Mouse (Mus musculus): ENCODE measurements around the gene Ppp1r11. TPM values are rescaled to one million over a fixed set of nuclear protein-coding genes. Genes with fewer than 3 reads are reported as not detected.
A peak's percentile ranks its signal among the peaks of the same experiment; 100 is the strongest.

The Ppp1r11 gene
- polyA plus RNA-seq, 1 experiment from 2014 or later: 108 TPM

DNA sequence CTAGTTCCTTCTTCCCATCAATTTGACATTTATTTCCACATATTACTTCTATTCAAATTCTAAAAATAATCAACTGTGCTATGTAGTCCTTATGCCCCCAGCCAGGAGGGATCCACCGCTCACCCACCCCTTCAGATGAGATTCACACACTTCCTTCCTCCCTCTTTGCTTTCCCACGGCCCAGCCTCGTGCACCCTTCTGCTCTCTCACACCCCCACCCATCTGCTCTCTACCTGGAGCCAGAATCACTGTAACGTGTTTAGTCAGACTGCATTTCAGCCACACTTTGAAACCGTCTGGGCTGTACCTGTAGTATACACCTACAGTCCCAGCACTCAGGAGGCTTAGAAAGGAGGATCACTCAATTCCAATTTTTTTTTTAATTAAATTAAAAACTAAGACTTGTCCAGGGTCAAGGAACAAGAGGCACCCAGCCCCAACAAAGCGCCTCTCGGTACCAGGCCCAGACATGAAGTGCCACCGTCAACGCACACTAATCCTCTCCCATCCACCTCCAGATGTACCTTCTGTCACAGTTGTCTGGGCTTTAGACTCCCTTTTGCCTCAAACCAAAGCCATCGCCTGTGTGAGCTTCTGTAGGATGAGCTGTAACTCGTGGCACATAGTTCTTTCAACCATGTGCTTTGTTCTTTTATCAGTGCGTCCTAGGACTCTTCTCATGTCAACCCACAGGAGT lies 22.2 kb downstream of the Ppp1r11 start:
- ATAC-seq: no peak
- H3K27me3 ChIP-seq (replicated peaks; ENCODE audit: insufficient read depth, low read length): no peaks in the 10 kb centered on the region
- WGBS: 64% methylated on average over 12 of the region's 12 CpGs
- TF ChIP-seq EP300 (IDR thresholded peaks at IDR 0.05): no peak
- TF ChIP-seq CTCF (IDR thresholded peaks at IDR 0.05): no peak
- H3K9ac ChIP-seq (replicated peaks; ENCODE audit: low read depth): no peak overlapping the region
- H3K9me3 ChIP-seq (ENCODE audit: low read length): no peaks in the 10 kb centered on the region
- H3K27ac ChIP-seq (ENCODE audit: low read length): no peak overlapping the region
- H3K36me3 ChIP-seq (ENCODE audit: insufficient read depth, low read length): no peaks in the 10 kb centered on the region
- no peak overlapping the region for H3K4me2 ChIP-seq (replicated peaks; ENCODE audit: low read depth, low read length)
- no peak for DNase-seq (ENCODE audit: low spot score)
- H3K4me1 ChIP-seq (ENCODE audit: insufficient read depth, low read depth, low read length): peaks cover 7% of the 10 kb centered on the region; the same call in 1 of the 2 replicates
- no peak overlapping the region for H3K4me3 ChIP-seq (ENCODE audit: low read depth, low read length)

DNA sequence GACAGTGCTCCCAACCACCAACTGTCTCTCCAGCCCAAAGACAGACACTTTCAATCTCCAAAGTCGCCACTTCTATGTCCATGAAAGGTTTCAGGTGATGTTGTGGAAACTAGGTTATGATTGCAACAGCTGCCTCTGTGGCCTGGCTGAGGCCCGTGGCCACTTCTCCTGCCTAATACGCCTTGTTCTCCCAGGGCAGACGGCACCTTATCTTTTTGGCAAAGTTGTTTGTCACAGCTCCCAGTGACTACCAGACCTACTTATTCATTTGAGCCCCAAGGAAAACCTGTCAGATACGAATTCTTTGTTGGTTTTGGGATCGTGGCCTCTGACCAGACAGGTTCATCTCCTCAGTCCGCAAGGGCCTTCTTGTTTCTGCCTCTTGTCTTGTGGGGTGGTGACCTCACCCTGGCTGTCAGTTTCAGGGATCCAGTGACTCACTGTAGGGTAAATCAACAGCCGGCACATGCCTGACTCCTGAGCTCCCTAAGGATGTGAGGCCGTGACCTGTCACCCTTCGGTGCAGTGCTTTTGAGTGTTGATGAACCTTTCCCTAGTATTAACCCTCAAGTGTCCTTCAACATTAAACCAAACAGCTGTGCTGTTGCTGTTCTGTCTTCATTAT lies 23.9 kb downstream of the Ppp1r11 start:
- no peak overlapping the region for H3K4me3 ChIP-seq (ENCODE audit: low read depth, low read length)
- ATAC-seq (no peak), DNase-seq (ENCODE audit: low spot score) (no peak)
- peaks cover 7% of the 10 kb centered on the region; the same call in 1 of the 2 replicates for H3K4me1 ChIP-seq (ENCODE audit: insufficient read depth, low read depth, low read length)
- H3K36me3 ChIP-seq (ENCODE audit: insufficient read depth, low read length): no peaks in the 10 kb centered on the region
- H3K27ac ChIP-seq (ENCODE audit: low read length): no peak overlapping the region
- TF ChIP-seq EP300 (IDR thresholded peaks at IDR 0.05) (no peak), CTCF (IDR thresholded peaks at IDR 0.05) (no peak)
- H3K27me3 ChIP-seq (replicated peaks; ENCODE audit: insufficient read depth, low read length): no peaks in the 10 kb centered on the region
- no peak overlapping the region for H3K9ac ChIP-seq (replicated peaks; ENCODE audit: low read depth)
- H3K9me3 ChIP-seq (ENCODE audit: low read length): no peaks in the 10 kb centered on the region
- 27% methylated on average over 10 of the region's 10 CpGs for WGBS
- no peak overlapping the region for H3K4me2 ChIP-seq (replicated peaks; ENCODE audit: low read depth, low read length)

DNA sequence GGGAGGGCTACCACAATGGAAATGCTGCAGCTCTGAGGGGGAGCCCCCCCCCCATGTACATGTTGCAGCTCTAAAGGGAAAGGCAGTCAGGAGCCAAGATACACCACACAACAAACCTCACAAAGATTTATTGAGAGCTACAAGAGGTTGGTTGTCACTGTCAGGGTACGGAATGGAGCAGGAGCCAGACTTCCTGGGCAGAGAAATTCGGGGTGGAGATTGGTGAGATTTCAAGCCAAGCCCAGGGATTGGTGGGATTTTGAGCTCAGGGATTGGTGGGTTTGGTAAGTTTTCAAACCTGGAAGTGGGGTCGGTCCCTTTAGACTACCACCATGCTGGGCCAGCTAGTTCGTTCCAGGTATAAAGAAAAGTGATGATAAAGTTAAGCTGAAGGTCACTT lies 28.1 kb downstream of the Ppp1r11 start:
- no peak overlapping the region for H3K9ac ChIP-seq (replicated peaks; ENCODE audit: low read depth)
- H3K9me3 ChIP-seq (ENCODE audit: low read length): no peaks in the 10 kb centered on the region
- no peak for TF ChIP-seq CTCF (IDR thresholded peaks at IDR 0.05)
- TF ChIP-seq EP300 (IDR thresholded peaks at IDR 0.05): no peak
- H3K4me2 ChIP-seq (replicated peaks; ENCODE audit: low read depth, low read length): no peak overlapping the region
- no peak overlapping the region for H3K27ac ChIP-seq (ENCODE audit: low read length)
- 53% methylated on average over 4 of the region's 4 CpGs for WGBS
- DNase-seq (ENCODE audit: low spot score): no peak
- H3K36me3 ChIP-seq (ENCODE audit: insufficient read depth, low read length): no peaks in the 10 kb centered on the region
- H3K27me3 ChIP-seq (replicated peaks; ENCODE audit: insufficient read depth, low read length): no peaks in the 10 kb centered on the region
- no peaks in the 10 kb centered on the region for H3K4me1 ChIP-seq (ENCODE audit: insufficient read depth, low read depth, low read length)
- ATAC-seq: no peak
- H3K4me3 ChIP-seq (ENCODE audit: low read depth, low read length): no peak overlapping the region

DNA sequence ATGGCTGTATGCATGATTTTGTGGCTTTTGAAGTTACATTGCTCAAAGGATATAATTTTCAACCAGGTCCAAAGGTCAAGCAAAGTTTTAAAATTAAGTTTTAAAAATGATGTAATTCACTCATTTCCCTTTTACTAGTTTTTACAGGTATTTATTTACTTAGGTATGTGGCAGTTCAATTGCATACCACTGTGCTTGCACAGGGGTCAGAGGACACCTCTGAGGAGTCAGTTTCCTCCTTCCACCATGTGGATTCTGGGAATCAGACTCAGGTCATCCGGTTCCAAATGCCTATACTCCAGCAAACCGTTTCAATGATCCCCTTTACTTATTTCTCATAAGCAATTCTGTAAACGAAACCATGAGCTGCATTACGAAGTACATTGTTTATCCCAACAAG lies 28.8 kb downstream of the Ppp1r11 start:
- Histone ChIP-seq H3K4me3 (ENCODE audit: low read depth, low read length) (no peak overlapping the region), H3K36me3 (ENCODE audit: insufficient read depth, low read length) (no peaks in the 10 kb centered on the region), H3K4me2 (replicated peaks; ENCODE audit: low read depth, low read length) (no peak overlapping the region), H3K27me3 (replicated peaks; ENCODE audit: insufficient read depth, low read length) (no peaks in the 10 kb centered on the region), H3K27ac (ENCODE audit: low read length) (no peak overlapping the region), H3K4me1 (ENCODE audit: insufficient read depth, low read depth, low read length) (no peaks in the 10 kb centered on the region), H3K9ac (replicated peaks; ENCODE audit: low read depth) (no peak overlapping the region), H3K9me3 (ENCODE audit: low read length) (no peaks in the 10 kb centered on the region)
- 70% methylated on average over 4 of the region's 4 CpGs for WGBS
- TF ChIP-seq EP300 (IDR thresholded peaks at IDR 0.05) (no peak), CTCF (IDR thresholded peaks at IDR 0.05) (no peak)
- ATAC-seq (no peak), DNase-seq (ENCODE audit: low spot score) (no peak)

DNA sequence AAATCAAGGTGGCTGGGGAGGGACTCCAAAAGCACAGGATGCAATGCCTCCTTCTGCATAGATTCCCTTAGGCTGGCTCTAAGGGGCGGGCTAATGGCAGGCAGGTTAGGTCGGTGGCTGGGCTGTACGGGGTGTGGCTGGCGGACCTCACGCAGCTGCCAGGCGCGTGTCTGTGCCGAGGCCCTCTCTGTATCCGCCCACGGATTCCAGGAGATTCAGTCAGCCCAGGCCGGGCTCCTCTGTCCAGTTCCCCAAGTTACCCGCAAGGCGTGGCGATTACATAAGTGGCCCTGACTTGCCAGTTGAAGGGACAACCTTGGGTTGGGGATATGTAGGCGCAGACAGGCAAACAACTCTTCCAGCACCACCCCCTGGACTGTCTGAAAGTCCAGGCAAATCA lies 31.3 kb downstream of the Ppp1r11 start:
- TF ChIP-seq EP300 (IDR thresholded peaks at IDR 0.05): no peak
- TF ChIP-seq CTCF (IDR thresholded peaks at IDR 0.05): no peak
- H3K4me2 ChIP-seq (replicated peaks; ENCODE audit: low read depth, low read length): no peak overlapping the region
- no peak overlapping the region for H3K27ac ChIP-seq (ENCODE audit: low read length)
- no peaks in the 10 kb centered on the region for H3K9me3 ChIP-seq (ENCODE audit: low read length)
- peak; percentile 86 for ATAC-seq
- WGBS: 37% methylated on average over 15 of the region's 15 CpGs
- H3K4me3 ChIP-seq (ENCODE audit: low read depth, low read length): no peak overlapping the region
- no peak overlapping the region for H3K9ac ChIP-seq (replicated peaks; ENCODE audit: low read depth)
- H3K36me3 ChIP-seq (ENCODE audit: insufficient read depth, low read length): no peaks in the 10 kb centered on the region
- H3K4me1 ChIP-seq (ENCODE audit: insufficient read depth, low read depth, low read length): no peaks in the 10 kb centered on the region
- peak; percentile 65 for DNase-seq (ENCODE audit: low spot score)
- no peaks in the 10 kb centered on the region for H3K27me3 ChIP-seq (replicated peaks; ENCODE audit: insufficient read depth, low read length)

DNA sequence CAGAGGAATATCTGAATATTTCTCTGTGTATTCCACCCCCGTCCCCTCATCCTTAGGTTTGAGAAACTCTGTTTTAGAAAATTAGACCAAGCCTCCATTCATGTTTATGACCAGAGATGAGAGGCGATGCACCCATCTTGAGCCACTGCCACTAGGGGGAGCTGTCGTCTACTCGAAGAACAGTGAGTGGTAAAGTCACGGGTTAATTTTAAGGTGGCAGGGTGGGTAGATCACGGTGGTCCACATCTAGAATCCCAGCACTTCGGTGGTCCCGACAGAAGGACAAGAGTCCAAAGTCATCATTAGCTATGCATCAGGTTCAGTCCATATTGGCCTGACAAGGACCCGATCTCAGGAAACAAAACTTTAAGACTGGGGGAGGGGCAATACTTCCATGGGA lies 36.5 kb downstream of the Ppp1r11 start:
- WGBS: 12% methylated on average over 9 of the region's 9 CpGs
- no peak overlapping the region for H3K27ac ChIP-seq (ENCODE audit: low read length)
- H3K4me1 ChIP-seq (ENCODE audit: insufficient read depth, low read depth, low read length): no peaks in the 10 kb centered on the region
- H3K36me3 ChIP-seq (ENCODE audit: insufficient read depth, low read length): no peaks in the 10 kb centered on the region
- TF ChIP-seq CTCF (IDR thresholded peaks at IDR 0.05) (peak; percentile 90), EP300 (IDR thresholded peaks at IDR 0.05) (no peak)
- H3K9ac ChIP-seq (replicated peaks; ENCODE audit: low read depth): no peak overlapping the region
- DNase-seq (ENCODE audit: low spot score): peak; percentile 61
- no peaks in the 10 kb centered on the region for H3K9me3 ChIP-seq (ENCODE audit: low read length)
- H3K4me3 ChIP-seq (ENCODE audit: low read depth, low read length): no peak overlapping the region
- no peak for ATAC-seq
- no peaks in the 10 kb centered on the region for H3K27me3 ChIP-seq (replicated peaks; ENCODE audit: insufficient read depth, low read length)
- no peak overlapping the region for H3K4me2 ChIP-seq (replicated peaks; ENCODE audit: low read depth, low read length)
